Mouse (Mus musculus): Measurements from ENCODE around the gene Trh.
A peak's percentile ranks its signal among the peaks of the same experiment; 100 is the strongest.

The Trh gene

GRCm38 (mm10) chr6:92224981-92225380 lies 19.5 kb downstream of the Trh start:
- no peak for DNase-seq (ENCODE audit: inconsistent age in 2 of 2, low spot score in 1 of 2)

- no peak for DNase-seq (ENCODE audit: inconsistent age in 2 of 2, low spot score in 1 of 2)
These were observed 22.4 kb downstream of the Trh start for GRCm38 (mm10) chr6:92222021-92222420.

GRCm38 (mm10) chr6:92221604-92222003 lies 22.8 kb downstream of the Trh start:
- no peak for DNase-seq (ENCODE audit: inconsistent age in 2 of 2, low spot score in 1 of 2)

- peak; percentile 19 to 76 for DNase-seq (ENCODE audit: inconsistent age in 2 of 2, low spot score in 1 of 2)
These were observed 25.0 kb downstream of the Trh start for GRCm38 (mm10) chr6:92219445-92219844.

GRCm38 (mm10) chr6:92214773-92215449 lies 29.5 kb downstream of the Trh start, which contains the start of gene Rbsn:
Rbsn (minus strand) TSS chr6:92214925.
- DNase-seq (ENCODE audit: inconsistent age in 2 of 2, low spot score in 1 of 2), result peak; percentile 93 to 96

- DNase-seq (ENCODE audit: inconsistent age in 2 of 2, low spot score in 1 of 2), result peak in 1 of 2 experiments; percentile 16
These were observed 30.2 kb downstream of the Trh start for GRCm38 (mm10) chr6:92214055-92214772.

- no peak for DNase-seq (ENCODE audit: inconsistent age in 2 of 2, low spot score in 1 of 2)
These were observed 45.0 kb downstream of the Trh start for GRCm38 (mm10) chr6:92199414-92199813.
